Mouse (Mus musculus) midbrain, embryonic 14.5 days (tissue): ENCODE data around the gene Rtbdn. TPM values are rescaled to one million over a fixed set of nuclear protein-coding genes. Genes with fewer than 3 reads are reported as not detected.
A peak's percentile ranks its signal among the peaks of the same experiment; 100 is the strongest.

Experiments used
- ATAC-seq: fragments of 200-750 bp; cut with Nextera tagmentation; 2 replicates; pipeline ENCODE4 v1.8.0; 2017; ENCODE audit warnings: moderate number of reproducible peaks, moderate library complexity; ENCODE audit not compliant: low FRiP score, low TSS enrichment
- DNase-seq: peaks from one replicate; pipeline ENCODE4 v3.0.0-alpha.2; 2015
- H3K27ac ChIP-seq: fragments of 300-500 bp; sonication (generic); replicated peaks from 2 replicates; pipeline ENCODE4 v1.5.1; 2014; ENCODE audit warnings: mild to moderate bottlenecking, low read depth, low read length, moderate library complexity
- H3K27me3 ChIP-seq: fragments of 300-500 bp; sonication (generic); 2 replicates; pipeline ENCODE4 v1.6.1; 2014; ENCODE audit warnings: low read length, control low read depth, mixed read lengths; ENCODE audit not compliant: control insufficient read depth, insufficient read depth
- H3K36me3 ChIP-seq: fragments of 300-500 bp; sonication (generic); 2 replicates; pipeline ENCODE4 v1.6.1; 2014; ENCODE audit warnings: low read length, control low read depth; ENCODE audit not compliant: control insufficient read depth, insufficient read depth
- H3K4me1 ChIP-seq: fragments of 300-500 bp; sonication (generic); 2 replicates; pipeline ENCODE4 v1.6.1; 2014; ENCODE audit warnings: mild to moderate bottlenecking, antibody characterized with exemption, low read length, control low read depth; ENCODE audit not compliant: control insufficient read depth, insufficient read depth
- H3K4me2 ChIP-seq: fragments of 300-500 bp; sonication (generic); 2 replicates; pipeline ENCODE4 v1.6.1; 2014; ENCODE audit warnings: mild to moderate bottlenecking, low read length, moderate library complexity
- H3K4me3 ChIP-seq: fragments of 300-500 bp; sonication (generic); replicated peaks from 2 replicates; pipeline ENCODE4 v1.5.1; 2014; ENCODE audit warnings: low read depth, low read length
- H3K9ac ChIP-seq: fragments of 300-500 bp; sonication (generic); replicated peaks from 2 replicates; pipeline ENCODE4 v1.6.1; 2014; ENCODE audit warnings: mild to moderate bottlenecking, low read length, moderate library complexity
- H3K9me3 ChIP-seq: fragments of 300-500 bp; sonication (generic); 2 replicates; pipeline ENCODE4 v1.6.1; 2016; ENCODE audit warnings: low read length, control low read depth, mixed read lengths; ENCODE audit not compliant: control insufficient read depth
- WGBS: fragments of 180-500 bp; shearing (Covaris S2); extraction: QIAGEN DNeasy Blood & Tissue Kit; methylation state at CpG from one replicate; pipeline ENCODE4 v1.1.7; 2014; 5-methylcytosine and 5-hydroxymethylcytosine counted together
- polyA plus RNA-seq: library from polyadenylated mRNA; unstranded; fragments of >200 nt; fragmentation: Nextera tagmentation; extraction: Ambion mirVana; gene quantifications from 2 replicates; pipeline ENCODE4 v1.2.1, GENCODE M21; 2014

Gene Rtbdn
- polyA plus RNA-seq, 1 experiment from 2014 or later = 0.99 TPM

DNA sequence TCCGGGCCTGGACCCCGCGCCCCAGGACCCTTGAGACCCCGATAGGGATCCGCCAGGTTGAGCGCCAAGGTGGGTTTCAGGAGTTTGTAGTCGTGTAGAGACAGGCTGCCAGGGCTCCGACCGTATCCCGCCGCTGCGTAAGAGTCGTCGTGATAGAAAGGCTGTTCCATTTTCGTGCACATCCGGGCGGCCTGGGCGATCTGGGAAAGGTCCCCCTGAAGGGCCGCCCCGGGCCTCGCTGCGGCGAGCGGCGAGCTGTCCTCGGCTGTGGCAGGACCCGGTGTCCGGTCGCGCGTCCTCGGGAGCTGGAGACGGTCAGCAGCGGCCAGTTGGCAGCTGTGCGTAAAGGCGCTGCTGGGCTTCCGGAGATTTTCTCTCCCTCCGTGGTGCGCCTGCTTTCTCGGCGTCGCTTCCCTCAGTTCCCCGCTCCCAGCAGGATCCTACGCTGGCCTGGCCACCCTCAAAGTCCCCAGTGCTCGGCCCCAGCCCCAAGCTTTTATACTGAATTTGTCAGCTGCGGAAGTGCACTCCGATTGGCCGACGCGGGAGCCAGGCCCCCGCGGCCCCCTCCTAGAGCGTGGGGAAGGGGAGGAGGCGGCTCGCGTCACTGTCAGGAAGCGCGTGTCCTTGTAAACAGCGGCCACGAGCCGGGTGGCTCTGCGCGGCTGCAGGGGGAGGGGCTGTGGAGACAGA lies 31.6 kb downstream of the Rtbdn start, which contains the start of gene Junb:
Gene Junb, minus strand, starts transcription at position 471 of the 693 bp plus-strand sequence.
- H3K4me2 ChIP-seq = peak within 1 kb of the TSS; percentile 99
- H3K4me3 ChIP-seq = peak within 1 kb of the TSS; percentile 49
- H3K27me3 ChIP-seq = peaks cover 18% of the 10 kb centered on the region
- peak; percentile 91 for DNase-seq
- H3K36me3 ChIP-seq = peaks cover 15% of the 10 kb centered on the region
- no peaks in the 10 kb centered on the region for H3K9me3 ChIP-seq
- 0 out of 2 replicates have a peak within 1 kb of the TSS, but pooled peaks have one; percentile 13 for H3K27ac ChIP-seq
- peak; percentile 49; the same call in 1 of the 2 replicates for ATAC-seq
- WGBS = under 1% methylated on average over 63 of the region's 63 CpGs
- peak within 1 kb of the TSS; percentile 54 for H3K9ac ChIP-seq
- peaks cover 56% of the 10 kb centered on the region for H3K4me1 ChIP-seq

DNA sequence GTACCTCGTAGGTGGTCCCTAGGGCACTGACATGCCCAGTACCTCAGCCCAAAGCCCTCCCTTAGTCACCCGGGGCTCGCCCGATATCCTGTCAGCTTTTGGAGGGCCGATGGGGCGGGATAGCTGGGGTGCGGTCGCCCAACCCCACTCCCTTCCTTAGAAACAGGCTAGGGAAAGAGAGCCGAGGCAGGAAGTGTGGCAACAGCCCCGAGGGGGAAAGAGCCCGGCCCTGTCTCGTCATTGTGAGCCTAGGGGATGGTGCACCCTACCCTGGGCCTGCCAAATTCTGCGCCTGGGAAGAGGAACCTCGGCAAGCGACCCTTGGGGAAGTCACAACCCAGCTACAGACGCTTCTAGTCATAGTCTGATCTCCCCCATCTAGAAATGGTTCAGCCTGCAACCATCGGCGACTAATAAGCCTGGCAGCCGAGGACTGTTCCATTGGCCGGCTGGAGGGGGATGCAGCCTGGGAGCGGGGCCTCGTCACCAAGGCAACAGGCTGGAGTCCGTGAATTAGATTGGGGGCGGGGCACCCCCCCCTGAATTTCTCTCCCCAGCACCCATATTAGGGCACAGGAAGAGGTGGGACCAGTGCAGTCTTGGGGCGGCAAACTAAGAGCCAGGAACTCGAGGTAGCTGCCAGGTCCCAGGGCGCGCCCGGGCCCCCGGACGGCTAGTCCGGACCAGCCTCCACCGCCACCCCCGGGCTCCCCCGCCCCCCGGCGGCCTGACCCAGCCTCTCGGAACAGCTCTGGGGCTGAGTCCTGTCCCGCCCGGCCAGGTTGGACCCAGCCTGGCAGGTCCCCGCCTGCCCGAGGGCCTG lies 33.0 kb downstream of the Rtbdn start:
- ATAC-seq (peak; percentile 36), DNase-seq (peak; percentile 94)
- Histone ChIP-seq H3K27ac (0 out of 2 replicates have a peak overlapping the region, but pooled peaks have one; percentile 37), H3K9ac (peak overlapping the region; percentile 36; the same call in 1 of the 2 replicates), H3K4me3 (peak overlapping the region; percentile 31), H3K27me3 (peaks cover 18% of the 10 kb centered on the region), H3K4me1 (peaks cover 59% of the 10 kb centered on the region), H3K4me2 (peak overlapping the region; percentile 99), H3K9me3 (no peaks in the 10 kb centered on the region), H3K36me3 (peaks cover 1% of the 10 kb centered on the region; the same call in 1 of the 2 replicates)
- WGBS = 2% methylated on average over 42 of the region's 42 CpGs

DNA sequence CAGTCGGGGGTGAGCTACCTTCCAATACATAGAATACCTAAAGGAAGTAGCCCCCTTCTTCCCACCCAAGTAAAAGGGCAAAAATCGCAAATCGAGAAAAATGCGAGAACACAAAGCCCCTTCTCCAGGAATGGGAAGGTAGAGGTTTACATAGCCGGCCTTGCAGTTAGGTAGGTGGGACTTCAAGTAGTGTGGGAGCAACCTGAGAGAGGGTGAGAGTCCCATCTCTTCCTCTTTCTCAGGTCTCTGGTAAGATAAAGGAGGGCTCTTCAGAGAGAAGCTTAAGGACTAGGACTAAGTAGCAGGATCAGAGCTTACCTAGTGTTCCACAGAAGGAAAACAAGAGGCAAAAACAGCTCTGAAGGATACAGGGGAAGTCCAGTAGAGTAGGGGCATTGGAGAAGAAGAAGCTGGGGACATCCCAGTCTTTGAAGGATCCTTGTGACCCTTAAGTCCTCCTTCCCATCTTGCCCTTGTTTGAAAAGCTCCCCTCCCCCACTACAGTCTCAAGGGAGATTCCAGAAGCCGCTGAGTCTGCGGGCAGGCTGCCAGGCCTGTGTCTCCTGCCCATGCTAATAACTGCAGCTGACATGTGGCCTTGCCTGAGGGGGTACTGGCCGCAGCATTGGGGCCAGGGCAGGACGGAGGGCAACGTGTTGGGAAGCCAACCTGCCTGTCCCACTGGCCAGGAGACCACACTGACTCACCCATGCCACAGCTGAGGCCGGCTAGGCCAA lies 34.0 kb downstream of the Rtbdn start:
- DNase-seq = peak; percentile 78
- Histone ChIP-seq H3K4me3 (no peak overlapping the region), H3K27me3 (peaks cover 18% of the 10 kb centered on the region), H3K4me1 (peaks cover 67% of the 10 kb centered on the region), H3K27ac (0 out of 2 replicates have a peak overlapping the region, but pooled peaks have one; percentile 37), H3K36me3 (no peaks in the 10 kb centered on the region), H3K9me3 (no peaks in the 10 kb centered on the region), H3K9ac (no peak overlapping the region; the same call in 1 of the 2 replicates), H3K4me2 (peak overlapping the region; percentile 99; the same call in 1 of the 2 replicates)
- no peak for ATAC-seq
- 31% methylated on average over 11 of the region's 11 CpGs for WGBS

DNA sequence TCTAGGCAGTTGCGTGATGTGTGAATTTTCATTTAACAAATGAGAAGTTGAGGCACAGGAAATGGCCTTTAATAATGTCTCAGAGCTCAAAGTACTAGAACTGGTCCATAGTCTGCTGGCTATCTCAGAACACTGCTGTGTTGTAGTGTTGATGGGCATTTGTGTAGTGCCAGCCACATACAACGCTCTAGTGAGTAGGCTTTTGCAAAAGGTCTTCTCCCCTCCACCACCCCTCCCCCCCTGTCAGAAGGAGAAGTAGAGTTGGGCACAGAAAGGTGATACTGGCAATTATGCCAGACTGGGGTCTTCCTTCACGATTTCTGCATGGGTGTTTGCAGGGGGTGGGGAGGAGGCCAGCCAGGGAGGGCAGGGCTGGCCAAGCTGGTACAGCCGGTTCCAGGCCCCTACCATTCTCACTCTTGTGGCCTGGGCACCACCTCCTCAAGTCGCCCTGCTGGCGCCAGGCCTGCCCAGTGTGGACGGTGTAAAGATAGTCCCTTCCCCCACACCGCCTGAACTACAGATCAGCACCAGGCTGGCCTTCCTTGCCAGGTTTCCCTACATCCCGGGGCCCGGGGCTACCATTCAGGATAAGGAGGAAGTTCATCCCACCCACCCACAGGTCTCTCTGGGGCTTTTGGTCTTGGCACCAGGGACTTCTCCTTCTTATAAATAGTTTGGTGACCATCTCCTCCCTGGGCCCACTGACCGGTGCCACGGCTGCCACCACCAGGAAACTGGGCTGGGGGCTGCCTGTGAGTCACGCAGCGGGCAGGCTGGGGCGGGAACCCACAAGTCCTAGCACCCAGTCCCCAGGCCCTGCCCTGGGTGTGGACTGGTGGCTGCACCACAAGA lies 35.1 kb downstream of the Rtbdn start:
- Histone ChIP-seq H3K4me2 (no peak overlapping the region), H3K9me3 (no peaks in the 10 kb centered on the region), H3K27me3 (peaks cover 17% of the 10 kb centered on the region), H3K9ac (no peak overlapping the region), H3K4me3 (no peak overlapping the region), H3K36me3 (no peaks in the 10 kb centered on the region), H3K4me1 (peaks cover 57% of the 10 kb centered on the region), H3K27ac (no peak overlapping the region)
- ATAC-seq (no peak), DNase-seq (no peak)
- 81% methylated on average over 15 of the region's 15 CpGs for WGBS

DNA sequence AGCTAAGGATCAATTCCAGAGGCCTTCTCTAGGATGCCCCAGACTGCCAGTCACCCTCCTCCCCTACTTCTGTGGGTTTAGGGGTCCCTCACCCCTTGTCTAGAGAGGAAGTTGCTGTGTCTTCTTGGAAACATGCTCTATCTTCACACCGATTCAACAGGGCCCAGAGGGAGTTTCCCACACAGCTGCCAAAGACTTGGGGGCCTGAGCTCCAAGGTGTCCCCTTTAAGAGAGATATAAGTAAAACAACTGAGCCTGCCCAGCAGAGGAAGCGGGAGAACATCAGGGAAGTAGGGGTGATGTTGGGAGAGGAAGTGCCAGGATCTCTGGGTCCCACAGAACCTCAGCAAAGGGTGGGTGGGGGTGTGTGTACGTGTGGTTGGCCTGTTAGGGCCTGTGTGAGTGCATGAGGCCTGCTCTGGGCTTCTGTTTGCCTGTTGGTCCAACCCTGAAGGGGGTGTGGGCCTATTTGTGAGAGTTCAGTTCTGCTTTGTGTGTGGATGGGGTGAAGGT lies 35.8 kb downstream of the Rtbdn start:
- Histone ChIP-seq H3K4me1 (peaks cover 50% of the 10 kb centered on the region), H3K36me3 (no peaks in the 10 kb centered on the region), H3K27me3 (peaks cover 10% of the 10 kb centered on the region), H3K4me2 (no peak overlapping the region), H3K4me3 (no peak overlapping the region), H3K9me3 (no peaks in the 10 kb centered on the region), H3K9ac (no peak overlapping the region), H3K27ac (no peak overlapping the region)
- ATAC-seq = no peak
- DNase-seq = no peak
- 61% methylated on average over 3 of the region's 3 CpGs for WGBS

DNA sequence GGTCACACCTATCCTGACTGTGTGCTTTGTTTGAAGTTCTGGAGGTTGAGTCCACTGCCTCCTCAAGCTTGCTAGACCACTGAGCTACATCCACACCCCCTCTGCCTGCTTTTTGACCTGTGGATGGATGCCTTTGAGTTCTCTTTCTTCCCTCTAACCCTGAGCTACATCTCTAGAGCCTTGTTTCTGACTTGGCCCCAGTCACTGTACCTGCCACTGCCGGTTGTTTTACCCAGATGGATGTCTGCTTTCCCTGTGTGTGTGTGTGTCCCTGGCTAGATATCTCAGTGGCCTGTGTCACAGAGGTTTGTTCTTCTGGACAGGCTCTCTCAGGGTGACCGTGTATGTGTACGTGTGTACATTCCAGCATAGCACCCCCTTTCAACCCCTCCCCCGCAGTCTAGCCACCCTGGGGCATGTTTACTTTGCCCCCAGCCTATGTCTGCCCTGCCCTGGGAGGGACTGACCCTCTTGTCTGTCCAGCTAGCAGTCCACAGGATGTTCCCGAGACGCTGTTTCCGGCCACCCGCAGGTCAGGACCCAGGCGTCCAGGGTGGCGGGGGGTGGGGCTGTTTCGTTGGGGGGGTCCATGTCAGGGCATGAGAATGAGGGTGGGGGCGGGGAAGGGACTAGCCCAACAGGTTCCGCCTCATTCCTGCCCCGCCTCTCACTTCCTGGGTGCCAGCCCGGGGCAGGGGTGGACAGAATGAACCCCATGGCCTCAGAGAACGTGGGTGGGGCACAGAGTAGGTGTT lies 37.7 kb downstream of the Rtbdn start:
- Histone ChIP-seq H3K9me3 (no peaks in the 10 kb centered on the region), H3K4me2 (peak overlapping the region; percentile 99), H3K27ac (peak overlapping the region; percentile 49; the same call in 1 of the 2 replicates), H3K4me3 (no peak overlapping the region), H3K4me1 (peaks cover 34% of the 10 kb centered on the region), H3K9ac (peak overlapping the region; percentile 50; the same call in 1 of the 2 replicates), H3K27me3 (0 out of 2 replicates have a peak, but pooled peaks cover 9% of the 10 kb centered on the region), H3K36me3 (no peaks in the 10 kb centered on the region)
- DNase-seq (no peak), ATAC-seq (no peak)
- 16% methylated on average over 16 of the region's 16 CpGs for WGBS

DNA sequence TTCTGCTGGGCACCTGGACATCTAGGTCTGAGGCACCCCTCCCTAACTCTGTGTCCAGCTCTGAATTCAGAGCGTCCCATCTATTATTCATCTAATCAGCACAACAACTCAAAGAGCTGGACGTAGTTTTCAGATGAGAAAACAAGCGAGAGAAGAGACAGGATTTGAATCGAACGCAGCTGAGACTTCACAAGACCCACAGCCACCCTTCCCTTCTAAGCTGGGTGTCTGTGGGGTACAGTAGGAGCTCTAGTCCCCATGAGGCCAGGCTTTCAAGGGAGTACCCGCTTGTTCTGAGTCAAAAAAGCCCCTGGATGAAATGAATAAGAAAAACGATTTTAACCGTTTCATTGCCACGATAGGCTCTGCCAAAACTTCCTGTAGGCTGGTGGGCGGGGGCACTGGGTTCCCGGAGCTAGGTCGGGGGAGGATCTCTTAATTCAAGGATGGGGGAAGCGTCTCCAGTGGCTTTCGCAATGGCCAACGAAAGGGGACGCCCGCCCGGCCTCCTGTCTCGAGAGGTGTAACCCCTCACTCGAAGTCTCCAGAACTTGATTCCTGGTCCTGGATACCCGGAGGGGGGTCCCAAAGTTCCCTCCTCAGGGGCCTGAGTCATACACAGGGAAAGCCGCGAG lies 38.4 kb downstream of the Rtbdn start:
- Histone ChIP-seq H3K27me3 (0 out of 2 replicates have a peak, but pooled peaks cover 9% of the 10 kb centered on the region), H3K4me2 (peak overlapping the region; percentile 99), H3K9ac (peak overlapping the region; percentile 50), H3K27ac (peak overlapping the region; percentile 49), H3K4me3 (peak overlapping the region; percentile 46), H3K9me3 (no peaks in the 10 kb centered on the region), H3K36me3 (no peaks in the 10 kb centered on the region), H3K4me1 (peaks cover 30% of the 10 kb centered on the region)
- ATAC-seq (no peak), DNase-seq (no peak)
- WGBS = under 1% methylated on average over 23 of the region's 23 CpGs
